Mouse (Mus musculus) CH12.LX (cell line): ENCODE results near the gene Nek5. TPM values are rescaled to one million over a fixed set of nuclear protein-coding genes. Genes with fewer than 3 reads are reported as not detected.
"Not testable (repeated sequence)": the region's sequence is repeated elsewhere in the genome, so short reads cannot be mapped to it uniquely, and the experiment has no call there.

ENCODE experiments used
- DNase-seq: peaks from one replicate; pipeline ENCODE4 v3.0.0-alpha.2; 2013; ENCODE audit errors: extremely low read depth
- H3K27ac ChIP-seq: 2 replicates; pipeline ENCODE4 v1.5.1; 2012; ENCODE audit warnings: low read depth, mild to moderate bottlenecking, control low read depth, moderate library complexity; ENCODE audit not compliant: insufficient read depth
- H3K27me3 ChIP-seq: replicated peaks from 2 replicates; pipeline ENCODE3; 2012; ENCODE audit warnings: inconsistent platforms
- H3K36me3 ChIP-seq, 2 experiments: replicated peaks in 1 of 2; 2 replicates each; pipeline versions ENCODE3 to v1.6.1; 2012; ENCODE audit warnings: inconsistent platforms in 1 of 2, low read length in 1 of 2, mild to moderate bottlenecking in 1 of 2, mixed read lengths in 1 of 2, moderate library complexity in 1 of 2; ENCODE audit not compliant: control insufficient read depth in 1 of 2, insufficient read depth in 1 of 2
- H3K4me1 ChIP-seq, 2 experiments: 2 replicates each; pipeline ENCODE4 v1.6.1; 2012; ENCODE audit warnings: inconsistent platforms in 1 of 2, moderate library complexity in 1 of 2; ENCODE audit not compliant: insufficient read depth in 2 of 2, control insufficient read depth in 1 of 2
- H3K4me2 ChIP-seq: 2 replicates; pipeline ENCODE4 v1.6.1; 2012; ENCODE audit warnings: low read depth, mild to moderate bottlenecking, control low read depth; ENCODE audit not compliant: poor library complexity, insufficient read depth, severe bottlenecking
- H3K4me3 ChIP-seq, 3 experiments: fragments of 150-350 bp in 1 of 3; sonication (generic) in 1 of 3; replicated peaks in 1 of 3; 2 replicates each; pipeline versions ENCODE3 to v1.5.1; 2011 to 2012; ENCODE audit warnings: low read depth in 2 of 3, low read length in 2 of 3, mild to moderate bottlenecking in 2 of 3, moderate library complexity in 2 of 3, control low read depth in 1 of 3, improper control_type of control experiment in 1 of 3, inconsistent platforms in 1 of 3, mixed read lengths in 1 of 3; ENCODE audit not compliant: poor library complexity in 1 of 3
- H3K79me2 ChIP-seq: replicated peaks from 2 replicates; pipeline ENCODE4 v1.6.1; 2012; ENCODE audit warnings: mild to moderate bottlenecking, moderate library complexity; ENCODE audit not compliant: control insufficient read depth, poor library complexity, insufficient read depth, severe bottlenecking; ENCODE audit errors: extremely low read depth
- H3K9ac ChIP-seq: 2 replicates; pipeline ENCODE4 v1.6.1; 2012; ENCODE audit warnings: low read depth, mild to moderate bottlenecking, control low read depth, moderate library complexity; ENCODE audit not compliant: insufficient read depth
- H3K9me3 ChIP-seq: replicated peaks from 2 replicates; pipeline ENCODE3; 2012; ENCODE audit warnings: low read length, inconsistent platforms, mixed read lengths
- CHD2 ChIP-seq: IDR thresholded peaks from 2 replicates; pipeline ENCODE4 v1.6.1; 2011; ENCODE audit warnings: low read length, improper control_type of control experiment
- ELF1 ChIP-seq: IDR thresholded peaks from 2 replicates; pipeline ENCODE4 v1.6.1; 2014; ENCODE audit warnings: low read depth, mild to moderate bottlenecking, inconsistent platforms, low read length, improper control_type of control experiment
- GABPA ChIP-seq: IDR thresholded peaks from 2 replicates; pipeline ENCODE4 v1.6.1; 2012; ENCODE audit warnings: low read depth, low read length, improper control_type of control experiment, inconsistent platforms; ENCODE audit not compliant: insufficient replicate concordance
- HCFC1 ChIP-seq: IDR thresholded peaks from 2 replicates; pipeline ENCODE4 v1.6.1; 2012; ENCODE audit warnings: low read depth, mild to moderate bottlenecking, inconsistent platforms, low read length, improper control_type of control experiment
- MAX ChIP-seq: IDR thresholded peaks from 2 replicates; pipeline ENCODE4 v1.6.1; 2011; ENCODE audit warnings: low read length, improper control_type of control experiment
- MYC ChIP-seq: IDR thresholded peaks from 2 replicates; pipeline ENCODE4 v1.6.1; 2011; ENCODE audit warnings: low read depth, mild to moderate bottlenecking, improper control_type of control experiment, low read length
- PAX5 ChIP-seq: IDR thresholded peaks from 2 replicates; pipeline ENCODE4 v1.6.1; 2012; ENCODE audit warnings: low read length, inconsistent platforms, mixed read lengths
- POLR2A ChIP-seq: IDR thresholded peaks from 2 replicates; pipeline ENCODE4 v1.6.1; 2011; ENCODE audit warnings: low read depth, mild to moderate bottlenecking, improper control_type of control experiment, low read length
- POLR2AphosphoS2 ChIP-seq: IDR thresholded peaks from 2 replicates; pipeline ENCODE4 v1.6.1; 2011; ENCODE audit warnings: low read depth, low read length, improper control_type of control experiment
- RAD21 ChIP-seq: IDR thresholded peaks from 2 replicates; pipeline ENCODE4 v1.6.1; 2011; ENCODE audit warnings: low read depth, mild to moderate bottlenecking, low read length, improper control_type of control experiment, moderate library complexity
- SMC3 ChIP-seq: IDR thresholded peaks from 2 replicates; pipeline ENCODE4 v1.6.1; 2011; ENCODE audit warnings: low read depth, low read length, improper control_type of control experiment
- TCF12 ChIP-seq: IDR thresholded peaks from 2 replicates; pipeline ENCODE4 v1.6.1; 2014; ENCODE audit warnings: low read depth, mild to moderate bottlenecking, inconsistent platforms, low read length, improper control_type of control experiment
- USF2 ChIP-seq: conservative IDR thresholded peaks from 2 replicates; pipeline ENCODE4 v1.6.1; 2011; ENCODE audit warnings: low read depth, low read length, improper control_type of control experiment
- ZC3H11A ChIP-seq: IDR thresholded peaks from 2 replicates; pipeline ENCODE4 v1.6.1; 2012; ENCODE audit warnings: low read depth, mild to moderate bottlenecking, inconsistent platforms, low read length, improper control_type of control experiment
- ZKSCAN1 ChIP-seq: IDR thresholded peaks from 2 replicates; pipeline ENCODE4 v1.6.1; 2012; ENCODE audit warnings: low read depth, inconsistent platforms, low read length, improper control_type of control experiment, borderline replicate concordance
- ZMIZ1 ChIP-seq: IDR thresholded peaks from 2 replicates; pipeline ENCODE4 v1.6.1; 2012; ENCODE audit warnings: low read depth, mild to moderate bottlenecking, inconsistent platforms, low read length, improper control_type of control experiment
- dilution Hi-C: fragments of 300-500 bp; cut with MboI; formaldehyde crosslinking; loops from 2 replicates; pipeline ENCODE4 v1.14.3; 2020; ENCODE audit warnings: low sequenced_read_pairs; ENCODE audit not compliant: extremely low pct_unique_long_range_greater_than_20kb, extremely low pct_ligation_motif_present
- in situ Hi-C: fragments of 300-500 bp; cut with MboI; formaldehyde crosslinking; loops from 3 replicates; pipeline ENCODE4 v1.14.3; 2019; ENCODE audit warnings: low sequenced_read_pairs, low pct_ligation_motif_present, low pct_unique_long_range_greater_than_20kb, mixed read lengths
- polyA plus RNA-seq: library from polyadenylated mRNA; unstranded; fragments of >175 nt; gene quantifications from 2 replicates; pipeline ENCODE4 v1.2.1, GENCODE M21; 2012; ENCODE audit warnings: low read depth; ENCODE audit not compliant: insufficient read length
- total RNA-seq, 2 experiments: library from RNA; depleted of rRNA; stranded (reverse); fragments of 300-350 nt in 1 of 2; fragments of >200 nt in 1 of 2; gene quantifications; 2 replicates each; pipeline ENCODE4 v1.2.3; 2012 to 2014

The Nek5 gene
- total and polyA plus RNA-seq, 3 experiments: not detected

DNA sequence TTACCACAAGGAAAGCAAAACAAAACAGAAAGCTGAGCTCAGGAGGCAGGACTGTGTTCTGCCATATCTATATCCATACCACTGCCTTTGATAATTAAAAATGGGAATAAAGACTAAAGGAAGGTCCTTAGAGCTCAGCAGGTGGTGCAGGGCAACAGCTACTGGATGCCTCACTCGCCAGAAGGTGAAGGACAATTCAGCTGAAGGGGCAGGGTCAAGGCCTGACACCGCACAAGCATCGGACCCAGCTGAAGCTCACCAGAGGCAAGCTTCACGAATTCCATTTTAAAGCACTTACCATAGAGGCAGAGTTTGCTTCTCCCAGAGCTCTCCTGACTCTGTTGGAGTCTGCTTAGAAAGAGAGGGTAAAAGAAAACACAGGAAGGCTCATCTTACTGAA, 17.7 kb upstream of the Nek5 start:
- in situ Hi-C loops: no loop called here
- TF ChIP-seq USF2: no peak
- TF ChIP-seq POLR2A: no peak
- no peak for TF ChIP-seq GABPA
- TF ChIP-seq MAX: no peak
- no peak for TF ChIP-seq PAX5
- no peak for TF ChIP-seq ZMIZ1
- no peak for TF ChIP-seq CHD2
- no peak for TF ChIP-seq RAD21
- no peak for TF ChIP-seq SMC3
- TF ChIP-seq POLR2AphosphoS2: no peak
- TF ChIP-seq, all 38 proteins: peak for 0
- dilution Hi-C loops: no loop called here
- Histone ChIP-seq H3K27me3 (no peaks in the 10 kb centered on the region), H3K9me3 (no peaks in the 10 kb centered on the region), H3K27ac (no peak overlapping the region), H3K9ac (no peak overlapping the region), H3K36me3 (peaks cover 0 to 54% of the 10 kb centered on the region in 2 experiments), H3K79me2 (no peaks in the 10 kb centered on the region), H3K4me2 (no peak overlapping the region), H3K4me1 (no peaks in the 10 kb centered on the region), H3K4me3 (no peak overlapping the region)
- no peak for DNase-seq

DNA sequence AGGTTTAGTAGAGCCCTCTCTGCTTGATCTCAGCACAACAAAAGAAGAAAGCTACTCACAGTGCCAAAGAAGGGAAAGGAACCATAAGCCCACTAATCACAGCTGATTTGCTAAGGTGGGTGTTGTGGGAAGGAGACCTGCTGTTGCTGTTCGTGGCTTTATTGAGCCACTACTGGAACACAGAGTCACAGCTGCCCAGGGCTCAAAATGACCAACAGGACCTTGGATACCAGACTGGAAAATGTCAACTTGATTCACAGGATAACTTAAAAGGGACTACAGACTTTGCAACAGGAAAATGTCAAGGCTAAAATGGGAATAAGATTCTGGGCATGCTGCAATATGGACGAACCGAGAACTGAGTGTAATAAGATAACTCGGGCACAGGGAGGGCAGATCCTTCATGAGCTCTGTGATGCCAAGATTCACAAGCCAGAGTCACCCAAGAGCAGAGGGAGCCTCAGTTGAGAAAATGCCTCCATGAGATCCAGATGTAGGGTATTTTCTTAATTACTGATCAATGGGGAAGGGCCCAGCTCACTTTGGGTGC, 17.1 kb upstream of the Nek5 start:
- Histone ChIP-seq H3K79me2 (no peaks in the 10 kb centered on the region), H3K27me3 (no peaks in the 10 kb centered on the region), H3K4me1 (no peaks in the 10 kb centered on the region), H3K27ac (no peak overlapping the region), H3K9ac (no peak overlapping the region), H3K36me3 (peaks cover 0 to 49% of the 10 kb centered on the region in 2 experiments), H3K9me3 (no peaks in the 10 kb centered on the region), H3K4me3 (no peak overlapping the region), H3K4me2 (no peak overlapping the region)
- TF ChIP-seq ZC3H11A: no peak
- no peak for TF ChIP-seq MYC
- TF ChIP-seq TCF12: no peak
- no peak for TF ChIP-seq ELF1
- TF ChIP-seq HCFC1: no peak
- no peak for TF ChIP-seq ZKSCAN1
- dilution Hi-C loops: no loop called here
- in situ Hi-C loops: no loop called here
- no peak for DNase-seq

DNA sequence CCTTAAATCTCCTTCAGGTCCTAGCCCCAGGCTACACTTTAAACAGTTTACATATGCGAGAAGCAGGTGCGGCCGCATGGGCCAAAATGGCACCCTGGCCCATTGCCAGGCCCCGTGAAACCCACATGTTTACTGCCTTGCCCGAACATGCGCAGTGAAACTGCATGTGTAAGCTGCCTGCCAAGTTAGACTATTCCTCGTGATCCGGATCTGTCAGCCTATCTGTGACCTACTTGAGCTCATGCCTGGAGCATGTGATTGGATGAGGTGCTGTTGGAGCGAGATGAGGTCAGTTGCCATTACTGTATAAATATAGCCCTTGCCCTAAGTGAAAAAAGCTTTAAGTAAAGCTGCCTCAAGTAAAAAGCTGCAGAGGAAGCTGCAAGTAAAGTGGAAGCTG, 11.6 kb upstream of the Nek5 start:
- in situ Hi-C loops, H3K27me3 ChIP-seq, H3K27ac ChIP-seq, dilution Hi-C loops, DNase-seq, H3K79me2 ChIP-seq, H3K9ac ChIP-seq, H3K9me3 ChIP-seq, H3K4me3 ChIP-seq, H3K4me1 ChIP-seq, H3K4me2 ChIP-seq: not testable (repeated sequence)
- H3K36me3 ChIP-seq: peaks cover 6 to 31% of the 10 kb centered on the region in 2 experiments
